Mouse (Mus musculus): ENCODE data around the gene Ulk3. TPM values are rescaled to one million over a fixed set of nuclear protein-coding genes. Genes with fewer than 3 reads are reported as not detected.

Gene Ulk3
- total RNA-seq, 2 experiments from 2014 or later, result 30.0 to 34.2 TPM

- no peak for DNase-seq (ENCODE audit: low spot score in 2 of 2)
- intact Hi-C loops (cut with DNase I), result no loop called here
These were observed 17.0 kb downstream of the Ulk3 start, which contains the start of gene Cplx3 for GRCm38 (mm10) chr9:57606139-57606851. Gene Cplx3, minus strand, starts transcription at chr9:57606281.

- intact Hi-C loops (cut with DNase I), result no loop called here
- no peak for DNase-seq (ENCODE audit: low spot score in 2 of 2)
These were observed 20.6 kb downstream of the Ulk3 start for GRCm38 (mm10) chr9:57609803-57610202.

DNA sequence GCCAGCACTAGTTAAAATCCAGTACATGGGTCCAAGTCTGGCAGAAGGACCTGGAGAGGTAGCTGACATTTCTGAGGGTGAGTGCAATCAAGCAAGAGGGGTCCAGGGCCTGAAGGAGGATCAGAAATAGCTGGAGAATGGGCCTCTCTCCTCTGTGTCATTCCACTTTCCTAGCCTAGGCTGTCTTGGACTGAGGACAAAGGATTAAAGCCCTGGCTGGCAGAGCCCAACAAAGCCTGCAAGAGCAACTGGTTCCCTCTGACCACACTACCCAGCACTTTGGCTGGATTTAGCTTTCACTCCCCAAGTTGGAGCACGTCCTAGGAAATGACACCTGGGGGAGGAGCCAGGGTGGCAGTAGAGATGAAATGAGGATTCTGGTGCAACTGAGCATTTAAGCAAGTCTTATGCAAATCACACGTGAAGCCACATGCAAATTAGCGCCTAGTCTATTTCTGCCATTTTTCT, 21.1 kb downstream of the Ulk3 start:
- intact Hi-C loops (cut with DNase I), result no loop called here
- DNase-seq (ENCODE audit: low spot score in 2 of 2), result peak in 1 of 2 experiments; percentile 72

- DNase-seq (ENCODE audit: low spot score in 2 of 2), result no peak
- intact Hi-C loops (cut with DNase I), result no loop called here
These were observed 23.3 kb downstream of the Ulk3 start for GRCm38 (mm10) chr9:57612587-57612986.

GRCm38 (mm10) chr9:57613975-57614374, 24.7 kb downstream of the Ulk3 start:
- intact Hi-C loops (cut with DNase I), result no loop called here
- DNase-seq (ENCODE audit: low spot score in 2 of 2), result no peak

DNA sequence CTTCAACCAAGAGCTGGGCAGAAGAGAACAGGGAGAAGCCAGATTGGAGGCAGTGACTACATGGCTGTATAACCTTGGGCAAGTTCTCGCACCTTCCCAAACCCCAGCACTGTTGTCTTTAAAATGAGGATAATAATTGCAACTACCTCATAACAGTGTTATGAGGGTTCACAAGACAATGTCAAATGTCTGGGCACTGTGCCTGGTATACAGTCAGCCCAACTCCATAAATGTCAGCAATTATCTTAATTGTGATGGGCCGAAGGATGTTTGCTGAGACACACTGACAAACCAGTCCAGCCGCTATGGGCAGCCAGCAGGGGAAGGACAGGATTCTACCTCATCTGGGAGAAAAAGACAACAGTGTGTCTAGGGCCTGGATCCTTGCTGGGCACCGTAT, 25.5 kb downstream of the Ulk3 start:
- no peak for DNase-seq (ENCODE audit: low spot score in 2 of 2)
- intact Hi-C loops (cut with DNase I), result no loop called here

DNA sequence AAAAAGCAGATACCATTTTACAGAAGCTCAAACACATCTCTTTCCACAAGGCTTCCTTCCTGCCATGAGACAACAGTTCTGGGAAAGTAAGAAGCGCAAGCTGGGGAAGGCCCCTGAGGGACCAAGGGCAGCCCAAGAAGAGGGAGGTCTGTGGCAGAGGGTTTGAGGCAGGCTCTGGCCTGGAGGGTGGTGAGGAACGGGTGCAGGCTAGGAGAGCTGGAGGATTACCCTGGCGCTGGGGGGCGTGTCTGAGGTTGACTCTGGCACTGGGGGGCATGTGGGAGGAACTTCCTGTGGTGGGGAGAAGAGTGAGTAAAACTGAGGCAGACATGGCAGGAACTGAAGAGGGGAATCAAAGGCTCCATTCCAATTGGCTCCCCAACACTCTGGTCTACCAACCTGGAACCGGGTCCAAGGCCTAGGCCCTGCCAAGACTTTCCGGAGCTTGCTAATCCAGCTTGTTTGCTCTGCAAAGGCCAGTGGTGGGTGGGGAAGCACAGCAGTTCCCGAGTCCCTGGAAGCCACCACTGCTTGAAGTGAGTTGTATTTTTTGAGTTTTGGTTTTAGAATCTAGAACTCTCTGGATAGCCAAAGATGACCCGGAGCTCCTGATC, 28.4 kb downstream of the Ulk3 start:
- no peak for DNase-seq (ENCODE audit: low spot score in 2 of 2)
- intact Hi-C loops (cut with DNase I), result no loop called here

DNA sequence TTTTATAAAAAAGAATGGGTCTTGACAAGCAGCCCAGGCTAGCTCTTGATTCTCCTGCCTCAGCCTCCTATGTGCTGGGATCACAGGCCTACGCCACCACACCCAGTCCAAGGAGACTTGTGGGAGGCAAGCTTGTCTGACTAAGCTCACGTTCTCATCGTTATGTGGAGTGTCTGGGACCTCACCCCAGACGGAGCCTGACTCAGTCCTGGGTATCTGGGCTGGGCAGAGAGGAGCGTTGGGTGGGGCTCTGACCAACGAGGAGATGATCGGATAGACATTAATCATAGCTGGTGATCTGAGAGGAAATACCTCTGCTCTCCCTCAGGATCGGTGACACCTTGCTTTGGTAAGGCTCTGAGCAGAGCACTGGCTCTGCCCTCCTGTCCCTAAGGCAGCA, 29.6 kb downstream of the Ulk3 start:
- no peak for DNase-seq (ENCODE audit: low spot score in 2 of 2)
- intact Hi-C loops (cut with DNase I), result no loop called here

- intact Hi-C loops (cut with DNase I), result no loop called here
These were observed 31.4 kb downstream of the Ulk3 start, which contains the start of gene Lman1l for GRCm38 (mm10) chr9:57620674-57621073. Gene Lman1l, minus strand, starts transcription at chr9:57620774.

GRCm38 (mm10) chr9:57624295-57624694, 35.0 kb downstream of the Ulk3 start:
- DNase-seq (ENCODE audit: low spot score in 2 of 2), result no peak
- intact Hi-C loops (cut with DNase I), result no loop called here

More at GRCm38 (mm10) chr9:57620674-57621073, 31.4 kb downstream of the Ulk3 start, which contains the start of gene Lman1l:
- no peak for DNase-seq (ENCODE audit: low spot score in 2 of 2)

- no peak for DNase-seq (ENCODE audit: low spot score in 2 of 2)
These were observed 36.6 kb downstream of the Ulk3 start for GRCm38 (mm10) chr9:57625674-57626500.

DNA sequence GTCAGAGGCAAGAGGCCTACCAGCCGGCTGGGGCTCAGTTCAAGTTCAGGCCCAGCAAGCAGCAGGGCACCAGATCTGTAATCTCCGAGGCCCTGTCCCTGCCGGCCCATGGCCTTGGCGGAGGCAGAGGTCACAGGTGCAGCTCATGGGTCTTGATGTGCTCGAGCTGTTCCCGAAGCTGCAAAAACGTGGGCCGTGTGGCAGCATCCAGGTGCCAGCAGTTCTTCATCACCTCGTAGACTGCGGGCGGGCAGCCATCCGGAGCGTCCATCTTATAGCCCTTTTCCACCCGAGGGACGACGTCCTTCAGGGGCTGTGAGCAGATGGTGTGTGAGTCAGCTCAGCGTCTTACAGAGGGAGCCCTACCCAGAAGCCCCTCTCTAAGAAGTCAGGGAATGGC, 37.9 kb downstream of the Ulk3 start:
- intact Hi-C loops (cut with DNase I), result no loop called here
- no peak for DNase-seq (ENCODE audit: low spot score in 2 of 2)

More at GRCm38 (mm10) chr9:57625674-57626500, 36.6 kb downstream of the Ulk3 start:
- intact Hi-C loops (cut with DNase I), result no loop called here

DNA sequence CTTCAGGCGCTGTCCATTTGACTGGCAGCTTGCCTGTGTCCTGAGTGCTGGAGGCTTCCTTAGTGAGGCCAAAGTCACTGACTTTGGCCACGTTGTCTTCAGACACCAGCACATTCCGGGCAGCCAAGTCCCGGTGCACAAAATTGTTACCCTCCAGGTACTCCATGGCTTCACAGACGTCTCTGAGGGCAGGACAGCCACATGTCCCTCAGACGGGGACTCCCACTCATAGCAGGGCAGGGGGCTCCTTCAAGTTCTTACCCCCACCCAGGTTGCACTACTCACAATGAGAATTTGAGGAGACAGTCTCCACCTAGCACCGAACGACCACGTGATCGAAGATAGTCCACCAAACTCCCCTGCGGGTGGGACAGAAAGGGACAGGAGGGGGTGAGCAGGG, 38.6 kb downstream of the Ulk3 start:
- intact Hi-C loops (cut with DNase I), result no loop called here
- DNase-seq (ENCODE audit: low spot score in 2 of 2), result no peak

DNA sequence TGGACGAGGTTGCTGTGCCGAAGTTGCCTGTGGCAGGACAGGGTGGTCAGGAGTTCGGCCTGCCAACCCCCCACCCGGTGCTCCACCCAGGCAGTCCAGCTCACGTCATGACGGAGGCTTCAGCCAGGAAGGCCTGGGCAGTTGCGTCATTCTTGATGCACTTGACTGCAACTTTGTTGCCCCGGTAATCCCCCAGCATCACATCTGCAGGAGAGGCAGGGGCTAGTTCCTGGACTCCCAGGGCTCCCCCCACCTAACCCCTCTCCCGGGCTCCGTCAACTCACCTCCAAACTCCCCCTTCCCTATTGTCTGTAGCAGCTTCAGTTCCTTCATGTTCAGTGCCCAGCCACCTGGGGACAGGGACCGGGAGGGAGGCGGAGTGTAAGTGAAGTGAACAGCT, 39.5 kb downstream of the Ulk3 start:
- intact Hi-C loops (cut with DNase I), result loop anchor here (1.0 kb wide), 1 partner anchor 27 kb away; no protein-coding TSS in a partner anchor
- no peak for DNase-seq (ENCODE audit: low spot score in 2 of 2)

DNA sequence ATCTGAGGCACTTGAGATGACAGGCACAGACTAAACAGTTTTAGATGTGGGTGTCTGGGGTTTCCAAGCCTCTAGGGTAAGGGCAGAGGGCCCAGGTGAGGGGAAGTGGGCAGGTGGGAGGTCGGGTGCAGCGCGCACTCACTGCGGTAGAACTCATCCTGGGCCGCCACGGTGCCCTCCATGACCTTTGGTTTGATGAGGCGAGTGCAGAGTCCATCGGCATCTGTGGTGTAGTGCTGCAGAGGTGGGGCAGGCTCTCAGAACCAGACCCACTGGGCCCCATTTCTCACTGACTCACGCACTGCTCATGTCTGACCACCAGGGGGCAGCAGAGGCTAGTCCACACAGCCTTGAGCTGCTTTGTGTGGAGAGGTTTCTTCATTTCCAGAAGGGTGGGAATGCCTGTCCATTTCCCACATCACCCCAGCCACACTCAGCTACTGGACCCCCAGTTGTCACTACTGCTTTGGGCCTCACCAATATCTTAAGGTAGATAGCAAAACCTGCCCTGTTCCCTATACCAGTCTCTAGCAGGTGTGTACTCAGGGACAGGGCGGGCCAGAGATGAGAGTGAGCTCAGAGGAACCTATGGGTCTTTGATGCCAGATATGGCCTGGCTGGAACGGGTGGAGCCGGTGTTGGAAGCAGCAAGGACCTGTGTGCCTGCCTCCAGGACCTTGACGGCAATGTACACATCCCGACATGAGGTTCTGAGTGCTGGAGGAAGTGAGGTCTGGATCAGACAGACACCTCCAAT, 40.0 kb downstream of the Ulk3 start:
- DNase-seq (ENCODE audit: low spot score in 2 of 2), result peak; percentile 79 to 81
- intact Hi-C loops (cut with DNase I), result loop anchor here (1.0 kb wide), 1 partner anchor 26 kb away; no protein-coding TSS in a partner anchor

DNA sequence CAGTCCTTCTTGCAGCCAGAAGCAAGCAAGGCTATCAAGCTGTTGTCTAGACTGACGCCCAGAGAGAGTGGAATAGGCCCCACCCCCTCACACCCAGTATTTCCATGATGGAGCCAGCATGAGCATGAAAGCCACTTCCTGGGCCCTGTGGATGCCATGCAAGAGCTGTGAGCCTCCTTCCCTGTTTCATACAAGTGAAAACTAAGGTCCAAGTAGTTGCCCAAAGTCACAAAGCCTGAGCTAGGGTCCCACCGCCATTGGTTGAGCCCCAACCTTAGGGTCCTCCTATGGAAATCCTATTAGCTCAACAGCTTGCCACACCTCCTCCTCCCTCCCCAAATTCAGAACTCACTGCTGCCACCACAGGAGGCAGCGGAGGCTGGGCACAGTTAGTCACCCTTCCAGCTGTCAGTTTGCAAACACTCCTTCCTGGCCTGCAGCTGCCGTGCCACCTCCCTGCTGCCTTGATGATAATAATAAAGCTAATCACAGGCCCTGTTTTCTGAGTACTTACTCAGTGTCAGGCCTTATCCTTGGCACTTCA, 44.3 kb downstream of the Ulk3 start:
- DNase-seq (ENCODE audit: low spot score in 2 of 2), result no peak
- intact Hi-C loops (cut with DNase I), result no loop called here

DNA sequence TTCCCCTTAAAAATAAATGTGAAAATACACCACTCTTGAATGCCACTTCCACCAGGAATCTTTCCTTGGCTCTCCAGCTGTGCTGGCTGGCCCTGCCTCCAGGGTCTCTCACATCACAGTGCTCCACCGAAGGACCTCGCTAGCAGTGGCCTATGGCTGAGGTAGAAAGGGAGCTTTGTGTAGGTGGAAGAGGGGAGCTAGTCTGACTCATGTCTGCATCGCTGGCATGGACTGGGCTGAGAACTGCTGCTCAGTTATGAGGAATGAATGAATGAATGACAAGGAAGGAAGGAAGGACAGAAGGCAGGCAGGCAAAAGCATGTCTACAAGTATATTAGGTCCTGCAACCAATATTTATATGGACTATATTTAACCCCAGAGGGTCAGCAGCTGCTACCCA, 48.0 kb downstream of the Ulk3 start:
- intact Hi-C loops (cut with DNase I), result no loop called here
- DNase-seq (ENCODE audit: low spot score in 2 of 2), result no peak

DNA sequence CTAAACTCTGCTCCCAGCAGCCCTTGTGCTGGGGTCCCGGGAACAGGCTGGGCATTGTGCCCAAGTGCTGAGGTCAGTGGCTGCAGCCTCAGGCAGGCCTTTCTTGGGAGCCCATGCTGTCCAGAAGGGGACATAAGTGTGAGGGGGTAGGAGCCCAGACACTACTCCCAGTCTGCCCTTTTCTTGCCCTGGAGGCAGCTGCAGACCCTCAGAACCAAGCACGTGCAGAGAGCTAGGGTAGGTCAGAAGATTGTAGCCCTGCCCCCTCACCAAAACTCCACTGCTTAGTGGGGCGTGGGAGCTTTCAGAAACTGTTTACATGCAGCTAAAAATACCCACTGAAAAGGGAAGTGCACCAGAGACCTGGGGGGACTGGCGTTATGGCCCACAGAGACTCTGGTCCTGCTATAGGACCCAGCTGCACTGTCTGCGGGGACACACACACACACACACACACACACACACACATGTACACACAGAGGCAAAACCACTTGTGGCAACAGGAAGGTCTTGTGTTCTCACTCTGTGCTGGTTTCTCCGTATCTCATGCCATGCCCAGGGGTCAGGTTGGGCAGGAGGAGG, 48.6 kb downstream of the Ulk3 start:
- peak in 1 of 2 experiments; percentile 64 for DNase-seq (ENCODE audit: low spot score in 2 of 2)
- intact Hi-C loops (cut with DNase I), result no loop called here
